Mouse (Mus musculus) lung, adult 2 months (tissue): ENCODE measurements around the gene Vamp2.

ENCODE experiments used
- CTCF ChIP-seq: fragments of 200-500 bp; IDR thresholded peaks from 2 replicates; pipeline ENCODE4 v1.5.1; 2011; ENCODE audit warnings: mild to moderate bottlenecking, low read length, control low read depth; ENCODE audit not compliant: insufficient read depth
- POLR2A ChIP-seq: fragments of 200-500 bp; IDR thresholded peaks from 2 replicates; pipeline ENCODE4 v1.6.1; 2011; ENCODE audit warnings: low read depth, mild to moderate bottlenecking, control low read depth, low read length, borderline replicate concordance; ENCODE audit errors: extremely low read depth

DNA sequence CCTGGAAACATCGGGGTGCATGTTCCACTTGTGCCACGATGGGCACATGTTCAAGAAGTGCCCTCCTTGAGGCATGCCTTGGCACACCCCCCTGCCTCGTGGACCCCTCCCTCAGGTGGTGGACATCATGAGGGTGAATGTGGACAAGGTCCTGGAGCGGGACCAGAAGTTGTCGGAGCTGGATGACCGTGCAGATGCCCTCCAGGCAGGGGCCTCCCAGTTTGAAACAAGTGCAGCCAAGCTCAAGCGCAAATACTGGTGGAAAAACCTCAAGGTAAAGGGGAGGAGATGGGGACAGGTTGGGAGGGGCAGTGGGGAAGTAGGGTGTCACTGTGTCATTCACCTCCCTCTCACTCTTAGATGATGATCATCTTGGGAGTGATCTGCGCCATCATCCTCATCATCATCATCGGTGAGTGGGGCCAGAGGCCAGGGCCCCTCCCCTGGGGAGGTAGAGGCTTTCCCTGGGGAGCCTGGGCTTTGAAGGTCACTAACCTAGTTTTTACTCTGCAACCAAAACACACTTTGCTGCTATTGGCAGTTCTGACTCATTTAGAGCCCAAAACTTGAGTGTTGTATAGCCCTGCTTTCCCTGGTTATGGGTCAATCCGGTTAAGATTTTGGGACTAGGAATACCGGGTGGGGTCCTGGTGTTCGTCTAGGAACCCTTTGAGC is 1.5 kb downstream of the Vamp2 start:
- no peak for TF ChIP-seq POLR2A
- TF ChIP-seq CTCF: no peak
